Mouse (Mus musculus): ENCODE results near the gene Il9r. TPM values are rescaled to one million over a fixed set of nuclear protein-coding genes. Genes with fewer than 3 reads are reported as not detected.

Gene Il9r
- polyA plus RNA-seq, 1 experiment from 2014 or later: 0.21 TPM

DNA sequence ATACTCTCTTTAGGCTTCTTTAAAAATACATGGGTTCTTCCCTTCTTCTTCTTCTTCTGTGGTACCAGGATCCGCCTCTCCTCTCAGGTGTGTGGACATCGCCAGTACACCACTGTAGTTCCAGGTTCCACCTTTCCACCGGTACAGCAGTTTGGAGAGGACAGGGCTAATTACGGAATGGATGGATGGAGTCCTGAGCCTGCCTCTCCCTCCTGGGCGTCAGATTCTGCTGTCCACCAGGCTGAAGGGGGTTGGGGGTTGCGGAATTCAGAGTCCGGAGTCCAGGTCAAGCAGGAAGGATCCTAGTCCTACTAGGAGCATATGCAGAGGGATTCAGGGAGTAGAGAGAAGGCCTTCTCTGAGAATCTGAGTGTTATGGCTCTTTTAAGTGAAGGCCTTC is 46.9 kb downstream of the Il9r start:
- Histone ChIP-seq H3K4me1 (replicated peaks) (no peaks in the 10 kb centered on the region; the same call in 1 of the 2 replicates), H3K36me3 (no peaks in the 10 kb centered on the region), H3K4me3 (replicated peaks) (no peak overlapping the region), H3K4me2 (no peak overlapping the region), H3K9me3 (no peaks in the 10 kb centered on the region), H3K27ac (no peak overlapping the region), H3K9ac (replicated peaks) (no peak overlapping the region), H3K27me3 (no peaks in the 10 kb centered on the region)
- WGBS: 89% methylated on average over 7 of the region's 7 CpGs
- no peak for ATAC-seq (ENCODE audit: insufficient number of reproducible peaks, insufficient read depth, low FRiP score, low TSS enrichment, low read depth)

DNA sequence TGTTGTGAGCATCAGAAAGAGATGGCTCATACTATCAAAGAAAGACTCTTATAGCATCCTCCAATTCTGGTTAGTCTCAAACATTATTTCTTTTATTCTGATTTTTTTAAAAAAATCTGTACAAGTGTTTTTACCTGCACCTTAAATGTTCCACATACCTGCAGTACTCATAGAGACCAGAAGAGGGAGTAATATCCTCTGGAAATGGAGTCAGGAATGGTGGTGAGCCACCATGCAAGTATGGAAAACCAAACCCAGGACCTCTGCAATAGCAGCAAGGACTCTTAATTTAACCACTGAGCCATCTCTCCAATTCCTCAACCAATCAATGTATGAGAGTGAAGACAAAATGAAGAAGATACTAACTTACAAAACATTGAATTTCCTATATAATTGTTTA is 47.3 kb downstream of the Il9r start:
- Histone ChIP-seq H3K27ac (no peak overlapping the region), H3K4me1 (replicated peaks) (no peaks in the 10 kb centered on the region; the same call in 1 of the 2 replicates), H3K4me2 (no peak overlapping the region), H3K27me3 (no peaks in the 10 kb centered on the region), H3K36me3 (no peaks in the 10 kb centered on the region), H3K9ac (replicated peaks) (no peak overlapping the region), H3K4me3 (replicated peaks) (no peak overlapping the region), H3K9me3 (no peaks in the 10 kb centered on the region)
- ATAC-seq (ENCODE audit: insufficient number of reproducible peaks, insufficient read depth, low FRiP score, low TSS enrichment, low read depth): no peak

DNA sequence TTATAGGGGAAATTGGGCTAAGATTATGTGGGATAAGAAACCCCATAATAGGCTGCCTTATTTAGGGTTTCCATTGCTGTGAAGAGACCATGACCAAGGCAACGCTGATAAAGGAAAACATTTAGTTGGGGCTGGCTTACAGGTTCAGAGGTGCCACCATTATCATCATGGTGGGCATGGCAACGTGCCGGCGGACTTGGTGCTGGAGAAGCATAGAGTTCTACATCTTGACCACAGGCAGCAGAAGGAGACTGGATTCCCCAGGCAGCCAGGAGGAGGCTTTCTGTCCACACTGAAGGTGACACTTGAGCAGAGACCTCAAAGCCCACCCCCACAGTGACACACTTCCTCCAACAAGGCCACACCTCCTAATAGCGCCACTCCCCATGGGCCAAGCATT is 48.8 kb downstream of the Il9r start:
- Histone ChIP-seq H3K27me3 (no peaks in the 10 kb centered on the region), H3K4me2 (no peak overlapping the region), H3K9ac (replicated peaks) (no peak overlapping the region), H3K36me3 (no peaks in the 10 kb centered on the region), H3K9me3 (no peaks in the 10 kb centered on the region), H3K4me1 (replicated peaks) (no peaks in the 10 kb centered on the region), H3K4me3 (replicated peaks) (no peak overlapping the region), H3K27ac (no peak overlapping the region)
- 88% methylated on average over 5 of the region's 5 CpGs for WGBS
- no peak for ATAC-seq (ENCODE audit: insufficient number of reproducible peaks, insufficient read depth, low FRiP score, low TSS enrichment, low read depth)

DNA sequence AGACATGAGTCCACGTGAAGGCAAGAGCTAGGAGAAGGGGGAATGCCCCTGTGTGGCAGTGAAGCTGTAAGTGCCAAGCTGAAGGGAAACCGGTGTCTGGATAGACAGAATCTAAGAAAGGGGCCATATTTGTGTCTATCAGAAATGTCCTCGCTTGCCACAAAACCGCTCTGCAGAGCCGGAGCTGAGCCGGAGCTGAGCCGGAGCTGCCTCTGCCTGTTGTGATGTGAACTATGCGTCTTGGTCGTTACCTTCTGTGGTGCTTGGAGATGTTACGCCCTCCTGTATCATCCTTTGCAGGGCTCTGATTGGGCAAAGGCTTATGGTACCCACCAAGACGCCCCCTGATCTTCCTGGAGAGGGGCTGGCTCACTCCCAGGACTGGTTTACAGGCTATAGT is 50.5 kb downstream of the Il9r start:
- no peak for ATAC-seq (ENCODE audit: insufficient number of reproducible peaks, insufficient read depth, low FRiP score, low TSS enrichment, low read depth)
- Histone ChIP-seq H3K9me3 (no peaks in the 10 kb centered on the region), H3K27ac (no peak overlapping the region), H3K27me3 (no peaks in the 10 kb centered on the region), H3K36me3 (no peaks in the 10 kb centered on the region), H3K9ac (replicated peaks) (no peak overlapping the region), H3K4me2 (no peak overlapping the region), H3K4me3 (replicated peaks) (no peak overlapping the region), H3K4me1 (replicated peaks) (no peaks in the 10 kb centered on the region)
- WGBS: 78% methylated on average over 11 of the region's 11 CpGs

DNA sequence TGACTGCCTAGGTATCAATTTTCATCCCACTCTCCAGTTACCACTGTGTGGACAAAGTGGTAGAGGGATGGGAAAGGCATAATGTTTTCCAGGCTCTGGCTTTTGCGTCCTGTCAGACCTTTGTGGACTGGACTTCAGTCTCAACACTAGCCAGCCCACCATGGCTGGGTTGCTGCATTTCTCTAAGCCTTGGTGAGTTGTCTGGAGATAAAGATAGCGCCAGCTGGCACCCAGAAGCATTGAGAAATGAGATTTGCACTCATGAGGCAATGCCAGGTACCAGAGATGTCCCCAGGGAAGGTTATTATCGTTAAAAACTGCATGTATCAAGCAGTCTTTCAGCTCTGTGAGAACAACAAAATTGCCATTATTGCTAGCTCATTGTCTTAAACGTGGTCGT is 57.3 kb downstream of the Il9r start:
- Histone ChIP-seq H3K4me3 (replicated peaks) (no peak overlapping the region), H3K4me1 (replicated peaks) (peaks cover 20% of the 10 kb centered on the region), H3K9me3 (no peaks in the 10 kb centered on the region), H3K9ac (replicated peaks) (no peak overlapping the region), H3K36me3 (no peaks in the 10 kb centered on the region), H3K27me3 (no peaks in the 10 kb centered on the region), H3K27ac (no peak overlapping the region), H3K4me2 (no peak overlapping the region)
- ATAC-seq (ENCODE audit: insufficient number of reproducible peaks, insufficient read depth, low FRiP score, low TSS enrichment, low read depth): no peak
- 72% methylated on average over 5 of the region's 5 CpGs for WGBS

DNA sequence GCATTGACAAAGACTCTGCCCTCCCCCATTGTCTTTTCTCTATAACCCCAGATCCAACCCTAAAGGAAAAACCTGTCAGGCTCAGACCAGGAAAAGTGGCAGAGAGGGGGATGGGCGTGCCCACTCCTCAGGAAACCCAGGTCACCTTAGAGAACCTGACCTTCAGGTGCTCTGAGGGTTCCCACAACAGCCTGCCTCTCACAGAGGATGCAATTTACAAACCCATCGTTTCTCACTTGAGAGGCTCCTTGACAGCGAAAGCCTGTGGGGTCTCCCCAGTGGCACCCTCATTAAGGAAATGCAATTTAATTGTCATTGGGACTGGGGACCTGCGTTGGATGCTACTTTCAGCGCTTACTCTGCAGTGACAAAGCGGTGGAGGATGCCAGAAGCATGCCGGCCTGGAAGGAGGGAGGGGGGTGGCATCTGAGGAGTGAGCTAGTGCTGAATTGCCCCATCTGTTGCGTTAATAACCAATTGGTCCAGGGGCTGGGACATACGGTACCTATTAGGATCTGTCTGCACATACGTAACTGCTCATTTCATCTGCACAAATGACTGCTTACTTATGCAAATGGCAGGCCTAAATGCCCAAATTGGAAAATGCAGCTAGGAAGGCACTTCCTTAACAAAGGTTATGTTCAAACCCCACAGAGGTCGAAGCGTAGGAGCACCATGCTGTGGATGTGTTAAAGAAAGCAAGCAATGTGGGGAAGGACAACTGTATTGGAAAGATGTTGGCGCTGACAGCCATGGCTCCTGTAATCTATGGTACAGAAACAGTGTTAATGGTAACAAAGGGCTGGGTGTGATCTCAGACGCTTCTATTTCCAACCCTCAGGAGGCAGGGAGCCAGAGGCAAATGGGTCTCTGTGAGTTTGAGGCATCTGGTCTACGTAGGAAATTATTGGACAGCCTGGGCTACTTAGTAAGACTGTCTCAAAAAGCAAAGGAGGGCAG is 58.2 kb downstream of the Il9r start:
- 27% methylated on average over 15 of the region's 15 CpGs for WGBS
- peaks cover 21% of the 10 kb centered on the region for H3K4me1 ChIP-seq (replicated peaks)

DNA sequence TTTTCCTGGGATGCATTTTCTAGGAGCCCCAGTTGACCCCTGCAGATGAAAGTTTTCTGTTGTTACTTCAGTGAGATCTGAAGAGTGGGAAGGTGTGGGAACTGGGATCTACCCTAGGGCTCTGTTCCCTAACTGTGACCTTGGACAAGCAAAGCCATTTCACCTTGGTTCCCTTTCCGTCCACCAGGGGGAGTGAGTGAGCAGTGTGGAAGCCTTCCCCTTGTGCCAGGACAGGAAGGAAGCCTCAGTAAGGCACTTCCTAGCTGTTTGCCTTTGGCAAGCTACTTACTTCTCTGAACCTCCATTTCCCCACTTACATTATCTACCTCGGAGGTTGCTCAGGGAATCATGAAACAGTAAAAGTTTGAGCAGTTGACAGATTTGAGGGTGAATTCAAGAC is 59.0 kb downstream of the Il9r start:
- no peak for ATAC-seq (ENCODE audit: insufficient number of reproducible peaks, insufficient read depth, low FRiP score, low TSS enrichment, low read depth)
- Histone ChIP-seq H3K9me3 (no peaks in the 10 kb centered on the region), H3K4me3 (replicated peaks) (no peak overlapping the region), H3K4me1 (replicated peaks) (peaks cover 21% of the 10 kb centered on the region), H3K9ac (replicated peaks) (no peak overlapping the region), H3K27ac (no peak overlapping the region), H3K4me2 (no peak overlapping the region), H3K36me3 (no peaks in the 10 kb centered on the region), H3K27me3 (no peaks in the 10 kb centered on the region)
- 13% methylated on average over 2 of the region's 2 CpGs for WGBS

More for the DNA sequence above, 58.2 kb downstream of the Il9r start:
- no peak overlapping the region for H3K27ac ChIP-seq
- no peaks in the 10 kb centered on the region for H3K27me3 ChIP-seq
- no peak overlapping the region for H3K4me2 ChIP-seq
- no peak overlapping the region for H3K9ac ChIP-seq (replicated peaks)
- H3K36me3 ChIP-seq: no peaks in the 10 kb centered on the region
- H3K4me3 ChIP-seq (replicated peaks): no peak overlapping the region
- ATAC-seq (ENCODE audit: insufficient number of reproducible peaks, insufficient read depth, low FRiP score, low TSS enrichment, low read depth): no peak
- no peaks in the 10 kb centered on the region for H3K9me3 ChIP-seq

DNA sequence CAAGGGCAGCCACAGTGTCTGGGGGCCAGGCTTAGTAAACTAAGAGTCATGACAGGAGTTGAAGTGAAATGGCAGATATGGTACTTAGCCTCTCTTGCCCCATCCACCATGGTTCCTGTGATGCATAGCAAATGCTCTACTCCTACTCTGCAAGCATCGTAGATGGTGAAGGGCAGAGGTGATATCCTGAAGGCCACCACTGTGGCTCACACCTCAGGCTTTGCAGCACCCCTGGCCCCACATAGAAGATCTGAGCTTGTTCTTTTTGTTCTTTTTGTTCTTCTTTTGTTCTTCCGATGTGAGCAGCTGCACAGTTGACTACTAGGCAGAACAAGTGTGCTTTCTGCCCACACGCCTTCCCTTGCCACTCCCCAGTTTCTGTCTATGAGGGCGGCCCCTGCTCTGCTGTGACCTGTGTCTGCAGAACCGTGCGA is 60.5 kb downstream of the Il9r start:
- Histone ChIP-seq H3K4me2 (no peak overlapping the region), H3K9me3 (no peaks in the 10 kb centered on the region), H3K27me3 (no peaks in the 10 kb centered on the region), H3K4me1 (replicated peaks) (peaks cover 21% of the 10 kb centered on the region), H3K36me3 (no peaks in the 10 kb centered on the region), H3K27ac (no peak overlapping the region), H3K9ac (replicated peaks) (no peak overlapping the region), H3K4me3 (replicated peaks) (no peak overlapping the region)
- no peak for ATAC-seq (ENCODE audit: insufficient number of reproducible peaks, insufficient read depth, low FRiP score, low TSS enrichment, low read depth)
- 90% methylated on average over 6 of the region's 6 CpGs for WGBS

DNA sequence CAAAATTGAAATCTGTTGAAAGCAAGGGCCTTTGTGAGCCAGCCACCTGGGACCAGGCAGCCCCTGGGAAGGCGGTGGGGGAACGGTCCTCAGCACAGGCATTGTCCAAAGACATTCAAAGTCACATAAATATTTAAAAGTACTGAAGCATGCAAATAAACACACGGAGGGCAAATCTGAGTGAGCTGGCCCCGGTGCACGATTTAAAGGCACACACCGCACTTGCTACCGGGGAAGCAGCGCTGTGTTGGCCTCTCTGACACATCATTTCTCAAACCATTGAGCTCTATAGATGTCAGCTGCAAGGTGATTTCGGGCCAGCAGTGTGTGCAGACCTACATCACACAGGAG is 61.5 kb downstream of the Il9r start:
- WGBS: 56% methylated on average over 9 of the region's 9 CpGs

DNA sequence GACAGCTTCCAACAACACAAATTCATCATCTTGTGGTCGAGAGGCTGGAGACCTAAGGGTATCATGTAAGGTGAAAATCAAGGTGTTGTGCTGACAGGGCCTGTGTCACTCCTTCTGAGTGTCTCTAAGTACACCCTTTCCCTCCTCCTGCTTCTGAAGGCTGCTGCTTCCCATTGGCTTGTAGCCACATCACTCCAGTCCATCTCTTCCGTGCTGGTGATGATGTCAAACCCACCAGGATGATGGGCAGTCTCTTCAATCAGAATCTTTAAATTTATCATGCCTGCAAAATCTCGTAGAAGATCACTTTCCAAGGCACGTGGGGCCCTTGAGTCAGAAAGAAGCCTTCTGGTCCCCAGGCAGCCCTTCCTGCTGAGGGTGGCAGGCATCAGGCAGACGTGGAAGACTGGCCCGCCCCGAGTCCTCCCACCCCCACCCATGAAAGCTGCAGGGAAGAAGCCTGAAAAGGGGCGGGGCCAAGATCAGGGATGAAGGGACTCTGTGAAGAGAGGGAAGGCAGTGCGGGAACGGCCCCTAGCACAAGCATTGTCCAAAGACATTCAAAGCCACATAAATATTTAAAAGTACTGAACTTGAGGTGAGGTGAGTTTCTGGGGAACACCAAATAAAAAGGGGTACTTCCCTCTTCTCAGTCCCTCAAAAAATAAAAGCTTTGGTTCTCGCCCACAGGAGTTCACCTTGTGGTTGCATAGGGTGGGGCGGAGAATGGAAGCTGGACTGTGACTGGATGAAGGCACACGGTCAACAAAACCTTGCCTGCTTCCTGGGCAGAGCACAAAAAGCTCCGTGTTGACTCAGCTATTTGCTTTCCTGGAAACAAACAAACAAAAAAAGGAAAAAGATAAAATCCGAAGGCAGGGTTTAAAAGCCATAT is 62.1 kb downstream of the Il9r start:
- no peaks in the 10 kb centered on the region for H3K36me3 ChIP-seq
- H3K4me3 ChIP-seq (replicated peaks): no peak overlapping the region
- H3K27me3 ChIP-seq: no peaks in the 10 kb centered on the region
- no peak overlapping the region for H3K27ac ChIP-seq
- WGBS: 35% methylated on average over 15 of the region's 15 CpGs
- peaks cover 21% of the 10 kb centered on the region for H3K4me1 ChIP-seq (replicated peaks)
- ATAC-seq (ENCODE audit: insufficient number of reproducible peaks, insufficient read depth, low FRiP score, low TSS enrichment, low read depth): no peak
- H3K9ac ChIP-seq (replicated peaks): no peak overlapping the region
- no peaks in the 10 kb centered on the region for H3K9me3 ChIP-seq
- no peak overlapping the region for H3K4me2 ChIP-seq

More for the DNA sequence above, 61.5 kb downstream of the Il9r start:
- Histone ChIP-seq H3K27me3 (no peaks in the 10 kb centered on the region), H3K9me3 (no peaks in the 10 kb centered on the region), H3K4me2 (no peak overlapping the region), H3K9ac (replicated peaks) (no peak overlapping the region), H3K27ac (no peak overlapping the region), H3K36me3 (no peaks in the 10 kb centered on the region), H3K4me1 (replicated peaks) (peaks cover 21% of the 10 kb centered on the region), H3K4me3 (replicated peaks) (no peak overlapping the region)
- no peak for ATAC-seq (ENCODE audit: insufficient number of reproducible peaks, insufficient read depth, low FRiP score, low TSS enrichment, low read depth)
